Mouse (Mus musculus): ENCODE data around the gene Fem1b. TPM values are rescaled to one million over a fixed set of nuclear protein-coding genes. Genes with fewer than 3 reads are reported as not detected.

Fem1b gene
- 6.0 and 14.2 TPM in 2 replicates for polyA plus RNA-seq (2012; rRNA removed; ENCODE audit: low replicate concordance)

GRCm38 (mm10) chr9:62811516-62812121, at the start of gene Fem1b:
Gene Fem1b (minus strand): TSS chr9:62811934.

DNA sequence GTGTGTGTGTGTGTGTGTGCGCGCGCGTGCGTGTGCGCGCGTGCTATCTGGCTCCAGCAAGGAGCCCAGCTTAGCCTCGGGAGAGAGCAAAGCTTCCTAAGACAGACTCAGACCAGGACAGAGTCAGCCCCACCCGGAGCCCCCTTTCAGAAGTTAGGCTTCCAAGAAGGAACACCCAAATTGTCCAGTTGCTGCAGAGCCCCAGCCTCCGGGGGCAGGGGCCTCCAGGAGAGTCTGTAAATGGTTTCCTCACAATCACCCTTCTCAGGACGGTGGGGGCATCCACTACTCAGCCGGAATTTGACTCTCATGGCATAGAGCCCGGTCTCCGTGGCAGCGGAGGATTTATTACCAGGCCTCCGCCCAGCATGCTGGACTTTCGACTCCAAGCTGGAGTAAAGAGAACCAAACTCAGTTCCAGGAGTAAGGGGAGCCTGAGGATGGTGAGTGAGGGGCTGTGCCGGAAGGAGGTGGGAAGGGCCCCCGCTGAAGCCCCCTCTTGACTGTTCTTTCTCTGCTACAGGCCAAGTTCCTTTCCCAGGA, 46.1 kb upstream of the Fem1b start, which contains the start of gene Calml4:
Gene Calml4, plus strand, starts transcription at position 362 of the 543 bp plus-strand sequence.

DNA sequence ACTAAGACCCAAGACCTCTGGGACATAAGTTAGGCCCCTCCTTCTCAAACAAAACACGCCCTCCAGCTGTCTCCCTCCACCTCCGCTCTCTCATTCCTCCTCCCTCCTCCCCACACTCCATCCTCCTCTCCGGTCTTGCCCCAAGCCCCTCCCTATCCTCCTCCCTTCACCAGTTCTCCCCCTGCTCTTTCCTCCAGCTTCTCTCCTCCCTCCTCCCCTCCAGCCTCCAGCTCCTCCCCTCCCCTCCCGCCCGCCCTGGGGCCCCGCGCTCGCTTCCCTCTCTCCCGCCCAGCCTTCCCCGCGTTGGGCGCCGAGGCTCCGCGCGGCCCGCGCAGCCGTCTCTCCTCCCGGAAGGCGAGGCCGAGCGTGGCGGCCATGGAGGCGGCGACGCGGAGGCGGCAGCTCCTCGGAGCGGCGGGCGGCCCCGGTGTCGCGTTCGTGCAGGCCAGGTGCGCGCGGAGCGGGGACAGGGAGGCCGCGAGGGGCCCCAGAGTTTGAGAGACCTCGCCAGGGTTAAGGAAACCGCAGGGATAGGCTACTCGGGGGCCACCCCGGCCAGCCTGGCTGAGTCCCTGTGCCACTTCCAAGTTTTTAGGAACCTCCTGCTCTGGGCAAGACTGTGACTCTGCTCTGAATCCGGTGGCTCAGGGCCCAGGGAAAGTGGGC, 26.9 kb upstream of the Fem1b start, which contains the start of gene Cln6:
Gene Cln6, plus strand, starts transcription at position 280 of the 666 bp plus-strand sequence.

Other genes starting within 250 kb of the Fem1b start
- gene Itga11, start 134.1 kb downstream of the Fem1b start, polyA plus RNA-seq (2012; rRNA removed; ENCODE audit: low replicate concordance), result 8.0 TPM in 2 replicates
- gene Cln6, start 26.9 kb upstream of the Fem1b start, polyA plus RNA-seq (2012; rRNA removed; ENCODE audit: low replicate concordance), result 31.7 and 74.8 TPM in 2 replicates
- gene Calml4, start 46.1 kb upstream of the Fem1b start, polyA plus RNA-seq (2012; rRNA removed; ENCODE audit: low replicate concordance), result 4.0 and 10.6 TPM in 2 replicates
- 21.2 and 35.9 TPM in 2 replicates for gene Pias1, start 176.0 kb upstream of the Fem1b start, polyA plus RNA-seq (2012; rRNA removed; ENCODE audit: low replicate concordance)

All from subcutaneous adipose tissue, adult 2 months (tissue).